Mouse (Mus musculus) limb, embryonic 14.5 days (tissue): Measurements from ENCODE around the gene Cacna1f. TPM values are rescaled to one million over a fixed set of nuclear protein-coding genes. Genes with fewer than 3 reads are reported as not detected.

Experiments used
- ATAC-seq: fragments of 200-750 bp; cut with Nextera tagmentation; 2 replicates; pipeline ENCODE4 v1.8.0; 2017; ENCODE audit warnings: low read depth, moderate number of reproducible peaks, moderate TSS enrichment; ENCODE audit not compliant: low FRiP score
- DNase-seq: peaks from one replicate; pipeline ENCODE4 v3.0.0-alpha.2; 2015; ENCODE audit warnings: low spot score
- H3K27ac ChIP-seq: fragments of 300-500 bp; sonication (generic); replicated peaks from 2 replicates; pipeline ENCODE4 v1.5.1; 2014; ENCODE audit warnings: low read depth, mild to moderate bottlenecking, low read length, moderate library complexity, mixed read lengths
- H3K27me3 ChIP-seq: fragments of 300-500 bp; sonication (generic); 2 replicates; pipeline ENCODE4 v1.6.1; 2014; ENCODE audit warnings: low read length, mixed read lengths; ENCODE audit not compliant: control insufficient read depth, insufficient read depth
- H3K36me3 ChIP-seq: fragments of 300-500 bp; sonication (generic); 2 replicates; pipeline ENCODE4 v1.6.1; 2014; ENCODE audit warnings: mild to moderate bottlenecking, low read length, moderate library complexity, mixed read lengths; ENCODE audit not compliant: control insufficient read depth, insufficient read depth
- H3K4me1 ChIP-seq: fragments of 300-500 bp; sonication (generic); 2 replicates; pipeline ENCODE4 v1.6.1; 2014; ENCODE audit warnings: antibody characterized with exemption, low read length, mixed read lengths; ENCODE audit not compliant: control insufficient read depth, insufficient read depth
- H3K4me2 ChIP-seq: fragments of 300-500 bp; sonication (generic); replicated peaks from 2 replicates; pipeline ENCODE4 v1.6.1; 2014; ENCODE audit warnings: low read depth, mild to moderate bottlenecking, low read length, moderate library complexity; ENCODE audit not compliant: severe bottlenecking
- H3K4me3 ChIP-seq: fragments of 300-500 bp; sonication (generic); replicated peaks from 2 replicates; pipeline ENCODE4 v1.5.1; 2014; ENCODE audit warnings: low read length
- H3K9ac ChIP-seq: fragments of 300-500 bp; sonication (generic); 2 replicates; pipeline ENCODE4 v1.6.1; 2014; ENCODE audit warnings: mild to moderate bottlenecking, low read depth, low read length, moderate library complexity; ENCODE audit not compliant: severe bottlenecking
- H3K9me3 ChIP-seq: fragments of 300-500 bp; sonication (generic); 2 replicates; pipeline ENCODE4 v1.6.1; 2016; ENCODE audit warnings: low read length; ENCODE audit not compliant: control insufficient read depth
- POLR2A ChIP-seq: fragments of 200-500 bp; IDR thresholded peaks from 2 replicates; pipeline ENCODE4 v1.8.0; 2012; ENCODE audit warnings: inconsistent platforms, mild to moderate bottlenecking, moderate library complexity, borderline replicate concordance; ENCODE audit not compliant: insufficient read depth, insufficient read length; ENCODE audit errors: extremely low read depth
- WGBS: fragments of 180-500 bp; shearing (Covaris S2); extraction: QIAGEN DNeasy Blood & Tissue Kit; methylation state at CpG from one replicate; pipeline ENCODE4 v1.1.7; 2014; 5-methylcytosine and 5-hydroxymethylcytosine counted together
- polyA plus RNA-seq, 2 experiments: library from polyadenylated mRNA; depleted of rRNA in 1 of 2; stranded (reverse) in 1 of 2; unstranded in 1 of 2; fragments of >200 nt; fragmentation: Nextera tagmentation in 1 of 2; extraction: Ambion mirVana in 1 of 2; gene quantifications; 2 replicates each; pipeline versions ENCODE4 v1.2.1 to v1.2.3; 2012 to 2014

The Cacna1f gene
- polyA plus RNA-seq, 2 experiments = 0.04 TPM

GRCm38 (mm10) chrX:7678986-7679385 lies 72.1 kb downstream of the Cacna1f start:
- Histone ChIP-seq H3K27me3 (no peaks in the 10 kb centered on the region), H3K36me3 (no peaks in the 10 kb centered on the region), H3K4me2 (no peak overlapping the region), H3K9ac (no peak overlapping the region), H3K4me3 (no peak overlapping the region), H3K4me1 (no peaks in the 10 kb centered on the region), H3K9me3 (no peaks in the 10 kb centered on the region), H3K27ac (no peak overlapping the region)
- ATAC-seq (no peak), DNase-seq (no peak)
- TF ChIP-seq POLR2A = no peak
- WGBS = 48% methylated on average over 3 of the region's 3 CpGs

DNA sequence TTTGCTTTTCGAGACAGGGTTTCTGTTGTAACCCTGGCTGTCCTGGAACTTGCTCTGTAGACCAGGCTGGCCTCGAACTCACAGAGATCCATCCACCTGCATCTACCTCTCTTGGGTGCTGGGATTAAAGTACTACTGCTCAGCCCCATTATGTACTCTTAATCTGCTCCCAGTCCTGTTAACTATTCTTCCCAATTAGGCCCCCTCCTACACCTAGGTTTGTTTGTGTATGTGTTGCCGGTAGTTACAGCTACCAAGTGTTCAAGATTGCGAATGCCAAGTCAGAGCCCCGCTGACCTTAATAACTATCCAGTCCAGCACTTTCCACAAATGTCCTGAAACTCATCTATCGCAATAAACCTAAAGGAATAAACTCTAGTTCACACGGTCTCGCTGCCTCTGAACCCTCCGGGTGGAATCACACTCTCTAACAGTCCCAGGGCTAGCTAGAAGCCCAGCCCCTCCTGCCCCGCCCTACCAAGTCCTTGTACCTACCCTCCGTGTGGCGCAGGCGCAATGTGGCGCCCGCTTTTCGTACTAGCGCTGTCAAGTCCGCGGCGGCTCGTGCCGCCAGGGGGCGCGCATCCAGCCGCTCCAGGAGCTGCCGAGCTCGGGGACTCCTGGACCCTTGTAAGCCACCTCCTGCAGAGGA lies 72.6 kb downstream of the Cacna1f start:
- WGBS = 15% methylated on average over 25 of the region's 27 CpGs
- Histone ChIP-seq H3K27ac (no peak overlapping the region), H3K4me1 (no peaks in the 10 kb centered on the region), H3K4me2 (peak overlapping the region; percentile 43), H3K9ac (no peak overlapping the region; the same call in 1 of the 2 replicates), H3K36me3 (no peaks in the 10 kb centered on the region), H3K9me3 (no peaks in the 10 kb centered on the region), H3K4me3 (peak overlapping the region; percentile 29), H3K27me3 (no peaks in the 10 kb centered on the region)
- ATAC-seq = peak; percentile 91
- DNase-seq = peak; percentile 90
- no peak for TF ChIP-seq POLR2A

- H3K4me1 ChIP-seq = no peaks in the 10 kb centered on the region
Measured at GRCm38 (mm10) chrX:7680057-7680412, 73.2 kb downstream of the Cacna1f start.

GRCm38 (mm10) chrX:7680864-7681263 lies 74.0 kb downstream of the Cacna1f start, which contains the start of gene Magix:
Magix (minus strand) TSS chrX:7681251.
- 61% methylated on average over 14 of the region's 14 CpGs for WGBS
- Histone ChIP-seq H3K4me1 (no peaks in the 10 kb centered on the region), H3K4me3 (peak within 1 kb of the TSS; percentile 29), H3K27me3 (no peaks in the 10 kb centered on the region), H3K4me2 (peak within 1 kb of the TSS; percentile 43), H3K9ac (no peak within 1 kb of the TSS; the same call in 1 of the 2 replicates), H3K36me3 (no peaks in the 10 kb centered on the region), H3K27ac (no peak within 1 kb of the TSS), H3K9me3 (no peaks in the 10 kb centered on the region)
- ATAC-seq (no peak), DNase-seq (no peak)
- no peak for TF ChIP-seq POLR2A

More at GRCm38 (mm10) chrX:7680057-7680412, 73.2 kb downstream of the Cacna1f start:
- TF ChIP-seq POLR2A = no peak
- Histone ChIP-seq H3K4me3 (peak overlapping the region; percentile 29), H3K9ac (no peak overlapping the region; the same call in 1 of the 2 replicates), H3K27ac (no peak overlapping the region), H3K36me3 (no peaks in the 10 kb centered on the region), H3K4me2 (peak overlapping the region; percentile 43), H3K9me3 (no peaks in the 10 kb centered on the region), H3K27me3 (no peaks in the 10 kb centered on the region)
- 23% methylated on average over 12 of the region's 12 CpGs for WGBS
- ATAC-seq (peak; percentile 53), DNase-seq (no peak)

Other genes starting within 250 kb of the Cacna1f start
- gene Usp27x, start 231.3 kb upstream of the Cacna1f start, polyA plus RNA-seq (2012; rRNA removed) = 3.9 and 4.5 TPM in 2 replicates
- 0.51 and 0.52 TPM in 2 replicates for gene Usp27x, start 231.3 kb upstream of the Cacna1f start, polyA plus RNA-seq (2014; fragmentation: Nextera tagmentation; extraction: Ambion mirVana)
- gene Foxp3, start 33.4 kb upstream of the Cacna1f start, polyA plus RNA-seq (2012; rRNA removed) = 0.03 and 0.04 TPM in 2 replicates
- gene Foxp3, start 33.4 kb upstream of the Cacna1f start, polyA plus RNA-seq (2014; fragmentation: Nextera tagmentation; extraction: Ambion mirVana) = not detected in 2 replicates
- gene Ppp1r3f, start 32.8 kb upstream of the Cacna1f start, polyA plus RNA-seq (2012; rRNA removed) = 6.0 and 6.4 TPM in 2 replicates
- 1.4 and 1.5 TPM in 2 replicates for gene Ppp1r3f, start 32.8 kb upstream of the Cacna1f start, polyA plus RNA-seq (2014; fragmentation: Nextera tagmentation; extraction: Ambion mirVana)
- gene Ccdc22, start 1.6 kb upstream of the Cacna1f start, polyA plus RNA-seq (2012; rRNA removed) = 23.5 and 26.8 TPM in 2 replicates
- gene Ccdc22, start 1.6 kb upstream of the Cacna1f start, polyA plus RNA-seq (2014; fragmentation: Nextera tagmentation; extraction: Ambion mirVana) = 27.1 and 27.2 TPM in 2 replicates
- 2.0 and 2.1 TPM in 2 replicates for gene Syp, start 31.4 kb downstream of the Cacna1f start, polyA plus RNA-seq (2012; rRNA removed)
- gene Syp, start 31.4 kb downstream of the Cacna1f start, polyA plus RNA-seq (2014; fragmentation: Nextera tagmentation; extraction: Ambion mirVana) = 0.51 and 0.72 TPM in 2 replicates
- 23.4 and 27.5 TPM in 2 replicates for gene Prickle3, start 50.2 kb downstream of the Cacna1f start, polyA plus RNA-seq (2012; rRNA removed)
- gene Prickle3, start 50.2 kb downstream of the Cacna1f start, polyA plus RNA-seq (2014; fragmentation: Nextera tagmentation; extraction: Ambion mirVana) = 9.5 and 13.8 TPM in 2 replicates
- gene Plp2, start 64.3 kb downstream of the Cacna1f start, polyA plus RNA-seq (2012; rRNA removed) = 196 and 259 TPM in 2 replicates
- 190 and 201 TPM in 2 replicates for gene Plp2, start 64.3 kb downstream of the Cacna1f start, polyA plus RNA-seq (2014; fragmentation: Nextera tagmentation; extraction: Ambion mirVana)
- gene Magix, start 74.2 kb downstream of the Cacna1f start, polyA plus RNA-seq (2012; rRNA removed) = 0.38 and 0.55 TPM in 2 replicates
- 0.73 and 0.87 TPM in 2 replicates for gene Magix, start 74.2 kb downstream of the Cacna1f start, polyA plus RNA-seq (2014; fragmentation: Nextera tagmentation; extraction: Ambion mirVana)
- gene Gpkow, start 90.0 kb downstream of the Cacna1f start, polyA plus RNA-seq (2012; rRNA removed) = 20.5 and 28.9 TPM in 2 replicates
- 37.8 and 43.9 TPM in 2 replicates for gene Gpkow, start 90.0 kb downstream of the Cacna1f start, polyA plus RNA-seq (2014; fragmentation: Nextera tagmentation; extraction: Ambion mirVana)
- gene Wdr45, start 107.2 kb downstream of the Cacna1f start, polyA plus RNA-seq (2012; rRNA removed) = 48.6 and 56.5 TPM in 2 replicates
- 20.4 and 25.3 TPM in 2 replicates for gene Wdr45, start 107.2 kb downstream of the Cacna1f start, polyA plus RNA-seq (2014; fragmentation: Nextera tagmentation; extraction: Ambion mirVana)
- gene Gm45208, start 115.2 kb downstream of the Cacna1f start, polyA plus RNA-seq (2012; rRNA removed) = 0.50 and 0.85 TPM in 2 replicates
- 0.43 and 0.48 TPM in 2 replicates for gene Gm45208, start 115.2 kb downstream of the Cacna1f start, polyA plus RNA-seq (2014; fragmentation: Nextera tagmentation; extraction: Ambion mirVana)
- 83.7 and 91.1 TPM in 2 replicates for gene Praf2, start 121.4 kb downstream of the Cacna1f start, polyA plus RNA-seq (2012; rRNA removed)
- gene Praf2, start 121.4 kb downstream of the Cacna1f start, polyA plus RNA-seq (2014; fragmentation: Nextera tagmentation; extraction: Ambion mirVana) = 89.4 and 92.0 TPM in 2 replicates
- 25.7 and 38.6 TPM in 2 replicates for gene Ccdc120, start 143.8 kb downstream of the Cacna1f start, polyA plus RNA-seq (2012; rRNA removed)
- 14.9 and 16.0 TPM in 2 replicates for gene Ccdc120, start 143.8 kb downstream of the Cacna1f start, polyA plus RNA-seq (2014; fragmentation: Nextera tagmentation; extraction: Ambion mirVana)
- 24.4 and 25.3 TPM in 2 replicates for gene Tfe3, start 155.5 kb downstream of the Cacna1f start, polyA plus RNA-seq (2012; rRNA removed)
- 22.1 and 22.2 TPM in 2 replicates for gene Tfe3, start 155.5 kb downstream of the Cacna1f start, polyA plus RNA-seq (2014; fragmentation: Nextera tagmentation; extraction: Ambion mirVana)
- gene Gripap1, start 182.7 kb downstream of the Cacna1f start, polyA plus RNA-seq (2012; rRNA removed) = 60.2 and 63.0 TPM in 2 replicates
- gene Gripap1, start 182.7 kb downstream of the Cacna1f start, polyA plus RNA-seq (2014; fragmentation: Nextera tagmentation; extraction: Ambion mirVana) = 31.9 and 32.9 TPM in 2 replicates
- 4.1 and 5.7 TPM in 2 replicates for gene Kcnd1, start 215.2 kb downstream of the Cacna1f start, polyA plus RNA-seq (2012; rRNA removed)
- 1.7 and 2.2 TPM in 2 replicates for gene Kcnd1, start 215.2 kb downstream of the Cacna1f start, polyA plus RNA-seq (2014; fragmentation: Nextera tagmentation; extraction: Ambion mirVana)
- gene Otud5, start 234.3 kb downstream of the Cacna1f start, polyA plus RNA-seq (2012; rRNA removed) = 71.3 and 76.3 TPM in 2 replicates
- gene Otud5, start 234.3 kb downstream of the Cacna1f start, polyA plus RNA-seq (2014; fragmentation: Nextera tagmentation; extraction: Ambion mirVana) = 38.3 and 38.7 TPM in 2 replicates